Mouse (Mus musculus): ENCODE results near the gene D10Jhu81e.

The D10Jhu81e gene

GRCm38 (mm10) chr10:78168792-78169191 is 790 bp downstream of the D10Jhu81e start:
- TF ChIP-seq GATA4 (IDR thresholded peaks at IDR 0.05; ENCODE audit: insufficient replicate concordance, low read length) = no peak

GRCm38 (mm10) chr10:78167775-78168174 is 1.8 kb downstream of the D10Jhu81e start:
- TF ChIP-seq GATA4 (IDR thresholded peaks at IDR 0.05; ENCODE audit: insufficient replicate concordance, low read length) = no peak

- no peak for TF ChIP-seq GATA4 (IDR thresholded peaks at IDR 0.05; ENCODE audit: insufficient replicate concordance, low read length)
Observed at GRCm38 (mm10) chr10:78167333-78167732, 2.2 kb downstream of the D10Jhu81e start.

- no peak for TF ChIP-seq GATA4 (IDR thresholded peaks at IDR 0.05; ENCODE audit: insufficient replicate concordance, low read length)
Observed at GRCm38 (mm10) chr10:78165256-78166005, 4.2 kb downstream of the D10Jhu81e start.

GRCm38 (mm10) chr10:78164786-78165185 is 4.8 kb downstream of the D10Jhu81e start:
- TF ChIP-seq GATA4 (IDR thresholded peaks at IDR 0.05; ENCODE audit: insufficient replicate concordance, low read length) = no peak

GRCm38 (mm10) chr10:78163923-78164322 is 5.7 kb downstream of the D10Jhu81e start:
- no peak for TF ChIP-seq GATA4 (IDR thresholded peaks at IDR 0.05; ENCODE audit: insufficient replicate concordance, low read length)

GRCm38 (mm10) chr10:78163241-78163640 is 6.3 kb downstream of the D10Jhu81e start:
- no peak for TF ChIP-seq GATA4 (IDR thresholded peaks at IDR 0.05; ENCODE audit: insufficient replicate concordance, low read length)

GRCm38 (mm10) chr10:78162646-78163045 is 6.9 kb downstream of the D10Jhu81e start:
- no peak for TF ChIP-seq GATA4 (IDR thresholded peaks at IDR 0.05; ENCODE audit: insufficient replicate concordance, low read length)

GRCm38 (mm10) chr10:78161096-78161495 is 8.5 kb downstream of the D10Jhu81e start:
- TF ChIP-seq GATA4 (IDR thresholded peaks at IDR 0.05; ENCODE audit: insufficient replicate concordance, low read length) = no peak

GRCm38 (mm10) chr10:78160369-78161095 is 9.1 kb downstream of the D10Jhu81e start:
- TF ChIP-seq GATA4 (IDR thresholded peaks at IDR 0.05; ENCODE audit: insufficient replicate concordance, low read length) = no peak

GRCm38 (mm10) chr10:78159906-78160305 is 9.7 kb downstream of the D10Jhu81e start:
- no peak for TF ChIP-seq GATA4 (IDR thresholded peaks at IDR 0.05; ENCODE audit: insufficient replicate concordance, low read length)

- TF ChIP-seq GATA4 (IDR thresholded peaks at IDR 0.05; ENCODE audit: insufficient replicate concordance, low read length) = no peak
Observed at GRCm38 (mm10) chr10:78159252-78159878, 10.2 kb downstream of the D10Jhu81e start.

GRCm38 (mm10) chr10:78158041-78158440 is 11.5 kb downstream of the D10Jhu81e start:
- TF ChIP-seq GATA4 (IDR thresholded peaks at IDR 0.05; ENCODE audit: insufficient replicate concordance, low read length) = no peak

- no peak for TF ChIP-seq GATA4 (IDR thresholded peaks at IDR 0.05; ENCODE audit: insufficient replicate concordance, low read length)
Observed at GRCm38 (mm10) chr10:78156926-78157325, 12.7 kb downstream of the D10Jhu81e start.

GRCm38 (mm10) chr10:78148834-78149766 is 20.5 kb downstream of the D10Jhu81e start:
- TF ChIP-seq GATA4 (IDR thresholded peaks at IDR 0.05; ENCODE audit: insufficient replicate concordance, low read length) = no peak
